Comparison of ENCODE assay signal across 11 mouse cellular contexts in genomic region chr9:54843887-54844286, GRCm38 (mm10).
DNase-seq lines count a peak whose midpoint lies in the region.
"Had no signal": no experiment of that assay in that cellular context is flagged by ENCODE, and none has a peak within 500 bp of the region (broad histone marks: within the 10 kb centered on the region; RNA-seq: fewer than 3 reads in every experiment).

No protein-coding gene starts in this region.

- peak; percentile 9 for DNase-seq in urinary bladder, postnatal 14 days (ENCODE audit: low spot score)
- DNase-seq in urinary bladder, postnatal 10 days (ENCODE audit: low spot score), result no peak
- peak; percentile 21 to 23 for DNase-seq in kidney, adult 8-10 months
- DNase-seq in lung, postnatal 14 days, result peak; percentile 7
- no peak for DNase-seq in ovary, adult 18-20 months (ENCODE audit: low spot score)
- DNase-seq in left cerebral cortex, adult 11 months (ENCODE audit: low spot score), result no peak
- no peak for DNase-seq in adrenal gland, adult (ENCODE audit: inconsistent age in 2 of 2, low spot score in 1 of 2)
- DNase-seq: cerebellum, postnatal 10 days; gastrocnemius, postnatal 36 days; heart, postnatal 36 days; retina, postnatal 1 day had no signal

Comparison
In these comparisons a context has a peak if more than half of its experiments do, and no peak if none do; other contexts are left out.
1. DNase-seq: peak in urinary bladder, postnatal 14 days (single experiment), kidney, adult 8-10 months (2 of 2) and lung, postnatal 14 days (single experiment); none in urinary bladder, postnatal 10 days (single experiment), ovary, adult 18-20 months (single experiment), left cerebral cortex, adult 11 months (single experiment) and adrenal gland, adult (0 of 2).